Mouse (Mus musculus) limb, embryonic 15.5 days (tissue): ENCODE data around the gene Cox4i2. TPM values are rescaled to one million over a fixed set of nuclear protein-coding genes. Genes with fewer than 3 reads are reported as not detected.
A peak's percentile ranks its signal among the peaks of the same experiment; 100 is the strongest.

Source experiments
- ATAC-seq: fragments of 200-750 bp; cut with Nextera tagmentation; 2 replicates; pipeline ENCODE4 v1.8.0; 2017; ENCODE audit warnings: low read depth, moderate TSS enrichment; ENCODE audit not compliant: insufficient number of reproducible peaks, low FRiP score, low TSS enrichment
- H3K27ac ChIP-seq: fragments of 300-500 bp; sonication (generic); 2 replicates; pipeline ENCODE4 v1.5.1; 2015; ENCODE audit warnings: moderate library complexity, mild to moderate bottlenecking, inconsistent platforms
- H3K27me3 ChIP-seq: fragments of 300-500 bp; sonication (generic); 2 replicates; pipeline ENCODE4 v1.6.1; 2015; ENCODE audit warnings: inconsistent platforms
- H3K36me3 ChIP-seq: fragments of 300-500 bp; sonication (generic); 2 replicates; pipeline ENCODE4 v1.6.1; 2015; ENCODE audit warnings: inconsistent platforms
- H3K4me1 ChIP-seq: fragments of 300-500 bp; sonication (generic); 2 replicates; pipeline ENCODE4 v1.6.1; 2015; ENCODE audit warnings: inconsistent platforms
- H3K4me2 ChIP-seq: fragments of 300-500 bp; sonication (generic); 2 replicates; pipeline ENCODE4 v1.6.1; 2015; ENCODE audit warnings: mild to moderate bottlenecking, inconsistent platforms
- H3K4me3 ChIP-seq: fragments of 300-500 bp; sonication (generic); 2 replicates; pipeline ENCODE4 v1.5.1; 2015; ENCODE audit warnings: mild to moderate bottlenecking, inconsistent platforms
- H3K9ac ChIP-seq: fragments of 300-500 bp; sonication (generic); 2 replicates; pipeline ENCODE4 v1.6.1; 2015; ENCODE audit warnings: inconsistent platforms
- H3K9me3 ChIP-seq: fragments of 300-500 bp; sonication (generic); 2 replicates; pipeline ENCODE4 v1.6.1; 2016; ENCODE audit warnings: inconsistent platforms
- WGBS: fragments of 180-500 bp; shearing (Covaris S2); methylation state at CpG from one replicate; pipeline ENCODE4 v1.1.7; 2015; 5-methylcytosine and 5-hydroxymethylcytosine counted together
- polyA plus RNA-seq: library from polyadenylated mRNA; unstranded; fragments of >200 nt; fragmentation: Nextera tagmentation; extraction: Ambion mirVana; gene quantifications from 2 replicates; pipeline ENCODE4 v1.2.1, GENCODE M21; 2015

Cox4i2 gene
- polyA plus RNA-seq = 33.9 and 36.2 TPM in 2 replicates

- no peak for ATAC-seq
- H3K4me3 ChIP-seq = peak within 1 kb of the TSS; percentile 34
- peak within 1 kb of the TSS; percentile 56 for H3K4me2 ChIP-seq
- H3K27me3 ChIP-seq = no peaks in the 10 kb centered on the region
- H3K9me3 ChIP-seq = no peaks in the 10 kb centered on the region
- no peak within 1 kb of the TSS for H3K27ac ChIP-seq
- H3K9ac ChIP-seq = peak within 1 kb of the TSS; percentile 21
- WGBS = 3% methylated on average over 30 of the region's 30 CpGs
- H3K4me1 ChIP-seq = peaks cover 28% of the 10 kb centered on the region
- H3K36me3 ChIP-seq = no peaks in the 10 kb centered on the region
Observed at GRCm38 (mm10) chr2:152753944-152754711, at the start of gene Cox4i2. TSS of gene Cox4i2 (plus strand) at chr2:152754173.

GRCm38 (mm10) chr2:152704256-152704605 is 49.7 kb upstream of the Cox4i2 start:
- no peak for ATAC-seq

GRCm38 (mm10) chr2:152704811-152705370 is 49.1 kb upstream of the Cox4i2 start:
- Histone ChIP-seq H3K9me3 (no peaks in the 10 kb centered on the region), H3K36me3 (peaks cover 58% of the 10 kb centered on the region), H3K27ac (peak overlapping the region; percentile 95), H3K4me3 (no peak overlapping the region), H3K4me1 (peaks cover 69% of the 10 kb centered on the region), H3K4me2 (no peak overlapping the region), H3K27me3 (no peaks in the 10 kb centered on the region), H3K9ac (no peak overlapping the region)
- 83% methylated on average over 14 of the region's 14 CpGs for WGBS
- ATAC-seq = no peak

More at GRCm38 (mm10) chr2:152704256-152704605, 49.7 kb upstream of the Cox4i2 start:
- WGBS = 87% methylated on average over 5 of the region's 5 CpGs
- Histone ChIP-seq H3K27ac (peak overlapping the region; percentile 95), H3K9ac (no peak overlapping the region), H3K9me3 (no peaks in the 10 kb centered on the region), H3K27me3 (no peaks in the 10 kb centered on the region), H3K36me3 (peaks cover 64% of the 10 kb centered on the region), H3K4me3 (no peak overlapping the region), H3K4me1 (peaks cover 69% of the 10 kb centered on the region), H3K4me2 (no peak overlapping the region)

GRCm38 (mm10) chr2:152705993-152706571 is 47.9 kb upstream of the Cox4i2 start:
- Histone ChIP-seq H3K4me3 (no peak overlapping the region), H3K4me1 (peaks cover 64% of the 10 kb centered on the region), H3K9me3 (no peaks in the 10 kb centered on the region), H3K4me2 (peak overlapping the region; percentile 11; the same call in 1 of the 2 replicates), H3K9ac (no peak overlapping the region), H3K36me3 (peaks cover 46% of the 10 kb centered on the region), H3K27ac (peak overlapping the region; percentile 95), H3K27me3 (no peaks in the 10 kb centered on the region)
- 24% methylated on average over 22 of the region's 22 CpGs for WGBS
- peak; percentile 82 for ATAC-seq

GRCm38 (mm10) chr2:152707186-152707585 is 46.8 kb upstream of the Cox4i2 start:
- peaks cover 35% of the 10 kb centered on the region for H3K36me3 ChIP-seq

GRCm38 (mm10) chr2:152707627-152708026 is 46.3 kb upstream of the Cox4i2 start:
- Histone ChIP-seq H3K27ac (peak overlapping the region; percentile 95), H3K9me3 (no peaks in the 10 kb centered on the region), H3K4me1 (peaks cover 63% of the 10 kb centered on the region), H3K27me3 (no peaks in the 10 kb centered on the region), H3K4me3 (peak overlapping the region; percentile 36), H3K36me3 (peaks cover 31% of the 10 kb centered on the region), H3K4me2 (peak overlapping the region; percentile 64), H3K9ac (peak overlapping the region; percentile 40; the same call in 1 of the 2 replicates)
- peak; percentile 86 for ATAC-seq
- 1% methylated on average over 31 of the region's 31 CpGs for WGBS

More at GRCm38 (mm10) chr2:152707186-152707585, 46.8 kb upstream of the Cox4i2 start:
- H3K9ac ChIP-seq = peak overlapping the region; percentile 40; the same call in 1 of the 2 replicates
- H3K27ac ChIP-seq = peak overlapping the region; percentile 95
- H3K9me3 ChIP-seq = no peaks in the 10 kb centered on the region
- H3K4me1 ChIP-seq = peaks cover 63% of the 10 kb centered on the region
- peak overlapping the region; percentile 64 for H3K4me2 ChIP-seq
- no peak for ATAC-seq
- WGBS = 19% methylated on average over 7 of the region's 7 CpGs
- H3K27me3 ChIP-seq = no peaks in the 10 kb centered on the region
- peak overlapping the region; percentile 36 for H3K4me3 ChIP-seq

- peak overlapping the region; percentile 95 for H3K27ac ChIP-seq
- H3K4me2 ChIP-seq = no peak overlapping the region
- no peak for ATAC-seq
- peaks cover 56% of the 10 kb centered on the region for H3K4me1 ChIP-seq
- no peak overlapping the region for H3K4me3 ChIP-seq
- 78% methylated on average over 5 of the region's 5 CpGs for WGBS
- H3K36me3 ChIP-seq = peaks cover 17% of the 10 kb centered on the region
- H3K27me3 ChIP-seq = no peaks in the 10 kb centered on the region
- no peak overlapping the region for H3K9ac ChIP-seq
- no peaks in the 10 kb centered on the region for H3K9me3 ChIP-seq
Observed at GRCm38 (mm10) chr2:152709066-152709465, 44.9 kb upstream of the Cox4i2 start.

- Histone ChIP-seq H3K4me2 (no peak overlapping the region), H3K9me3 (no peaks in the 10 kb centered on the region), H3K36me3 (no peaks in the 10 kb centered on the region), H3K4me3 (no peak overlapping the region), H3K27ac (peak overlapping the region; percentile 59), H3K4me1 (peaks cover 7% of the 10 kb centered on the region), H3K27me3 (no peaks in the 10 kb centered on the region), H3K9ac (no peak overlapping the region)
- WGBS = 63% methylated on average over 6 of the region's 6 CpGs
- ATAC-seq = no peak
Observed at GRCm38 (mm10) chr2:152716241-152716772, 37.7 kb upstream of the Cox4i2 start.

GRCm38 (mm10) chr2:152717652-152718051 is 36.3 kb upstream of the Cox4i2 start:
- Histone ChIP-seq H3K9me3 (no peaks in the 10 kb centered on the region), H3K4me2 (no peak overlapping the region), H3K4me3 (no peak overlapping the region), H3K9ac (no peak overlapping the region), H3K27me3 (no peaks in the 10 kb centered on the region), H3K36me3 (no peaks in the 10 kb centered on the region), H3K27ac (peak overlapping the region; percentile 43; the same call in 1 of the 2 replicates), H3K4me1 (peaks cover 7% of the 10 kb centered on the region)
- ATAC-seq = no peak
- WGBS = 59% methylated on average over 11 of the region's 11 CpGs

GRCm38 (mm10) chr2:152718076-152718475 is 35.9 kb upstream of the Cox4i2 start:
- Histone ChIP-seq H3K4me2 (no peak overlapping the region), H3K9ac (no peak overlapping the region), H3K36me3 (no peaks in the 10 kb centered on the region), H3K4me3 (no peak overlapping the region), H3K9me3 (no peaks in the 10 kb centered on the region), H3K27me3 (no peaks in the 10 kb centered on the region), H3K27ac (no peak overlapping the region), H3K4me1 (peaks cover 7% of the 10 kb centered on the region)
- 33% methylated on average over 6 of the region's 6 CpGs for WGBS
- ATAC-seq = no peak

GRCm38 (mm10) chr2:152723651-152724331 is 30.2 kb upstream of the Cox4i2 start:
- 5% methylated on average over 37 of the region's 37 CpGs for WGBS

More at GRCm38 (mm10) chr2:152723651-152724331, 30.2 kb upstream of the Cox4i2 start:
- Histone ChIP-seq H3K4me3 (peak overlapping the region; percentile 32), H3K36me3 (no peaks in the 10 kb centered on the region), H3K9me3 (no peaks in the 10 kb centered on the region), H3K4me2 (peak overlapping the region; percentile 56), H3K27me3 (no peaks in the 10 kb centered on the region), H3K9ac (0 out of 2 replicates have a peak overlapping the region, but pooled peaks have one; percentile 15), H3K27ac (no peak overlapping the region; the same call in 1 of the 2 replicates), H3K4me1 (peaks cover 38% of the 10 kb centered on the region)
- ATAC-seq = 0 out of 2 replicates have a peak, but pooled peaks have one; percentile 13
